ENCODE assay signal across 8 mouse cellular contexts in genomic region chr9:43920053-43920754, GRCm38 (mm10).
A peak's percentile ranks its signal among the peaks of the same experiment; 100 is the strongest.
DNase-seq lines count a peak whose midpoint lies in the region; ATAC-seq and TF ChIP-seq lines count a peak whose summit lies in the region.

No protein-coding gene starts in this region.

- no peak for ATAC-seq in embryonic facial prominence, embryonic 11.5 days (replicated peaks; ENCODE audit: insufficient number of reproducible peaks, low FRiP score, low TSS enrichment, low read depth)
- peak; percentile 61 for ATAC-seq in granulocyte monocyte progenitor cell, adult 5-6 weeks (replicated peaks; ENCODE audit: poor library complexity, severe bottlenecking)
- no peak for ATAC-seq in intestine, postnatal 0 days
- peak; percentile 69 for ATAC-seq in midbrain, embryonic 16.5 days

- peak; percentile 85 for DNase-seq in adrenal gland, postnatal 25 days
- DNase-seq in embryonic facial prominence, embryonic 11.5 days (ENCODE audit: low spot score): peak; percentile 82
- peak; percentile 79 to 84 for DNase-seq in left cerebral cortex, postnatal 14 days (ENCODE audit: low spot score in 2 of 2)
- DNase-seq in spleen, postnatal 14 days (ENCODE audit: low spot score in 2 of 2): peak; percentile 22 to 23
- DNase-seq in c-Kit-positive CD71-positive TER-119-positive erythroid progenitor cells, embryonic 14.5 days (ENCODE audit: low spot score): no peak

- H3K4me2 ChIP-seq in embryonic facial prominence, embryonic 11.5 days (ENCODE audit: low read depth, low read length): peak overlapping the region; percentile 23; the same call in 1 of the 2 replicates
- H3K4me2 ChIP-seq in intestine, postnatal 0 days (replicated peaks; ENCODE audit: low read depth): no peak overlapping the region
- H3K4me2 ChIP-seq in midbrain, embryonic 16.5 days (ENCODE audit: low read length): peak overlapping the region; percentile 6; the same call in 1 of the 2 replicates

- no peaks in the 10 kb centered on the region for H3K9me3 ChIP-seq in embryonic facial prominence, embryonic 11.5 days (replicated peaks; ENCODE audit: control insufficient read depth, low read length)
- H3K9me3 ChIP-seq in intestine, postnatal 0 days (ENCODE audit: control insufficient read depth): no peaks in the 10 kb centered on the region
- H3K9me3 ChIP-seq in midbrain, embryonic 16.5 days (replicated peaks; ENCODE audit: control insufficient read depth, low read length, poor library complexity, severe bottlenecking): no peaks in the 10 kb centered on the region

- H3K9ac ChIP-seq in embryonic facial prominence, embryonic 11.5 days (replicated peaks; ENCODE audit: low read length): no peak overlapping the region
- no peak overlapping the region for H3K9ac ChIP-seq in intestine, postnatal 0 days (ENCODE audit: low read depth, low read length)
- no peak overlapping the region for H3K9ac ChIP-seq in midbrain, embryonic 16.5 days (ENCODE audit: low read depth, low read length)

- H3K4me1 ChIP-seq in embryonic facial prominence, embryonic 11.5 days (ENCODE audit: control insufficient read depth, insufficient read depth, low read length): no peaks in the 10 kb centered on the region
- H3K4me1 ChIP-seq in intestine, postnatal 0 days (replicated peaks; ENCODE audit: control insufficient read depth, insufficient read depth, low read length): no peaks in the 10 kb centered on the region
- H3K4me1 ChIP-seq in midbrain, embryonic 16.5 days (ENCODE audit: control insufficient read depth, insufficient read depth, low read length): peaks cover 25% of the 10 kb centered on the region

- no peaks in the 10 kb centered on the region for H3K36me3 ChIP-seq in embryonic facial prominence, embryonic 11.5 days (replicated peaks; ENCODE audit: control insufficient read depth, insufficient read depth, low read depth, low read length)
- H3K36me3 ChIP-seq in intestine, postnatal 0 days (ENCODE audit: control insufficient read depth, insufficient read depth): no peaks in the 10 kb centered on the region
- H3K36me3 ChIP-seq in midbrain, embryonic 16.5 days (ENCODE audit: control insufficient read depth, insufficient read depth, low read length): no peaks in the 10 kb centered on the region

- no peak overlapping the region for H3K4me3 ChIP-seq in embryonic facial prominence, embryonic 11.5 days (ENCODE audit: low read depth, low read length)
- H3K4me3 ChIP-seq in intestine, postnatal 0 days (ENCODE audit: low read depth, low read length): no peak overlapping the region
- no peak overlapping the region for H3K4me3 ChIP-seq in midbrain, embryonic 16.5 days (ENCODE audit: low read depth, low read length)

- intact Hi-C loops in left cerebral cortex, postnatal 14 days (cut with DNase I): loop anchor here (2.0 to 5.0 kb wide), 2 partner anchors 53 to 178 kb away; partner anchors contain the start of gene Nectin1

- H3K27me3 ChIP-seq in embryonic facial prominence, embryonic 11.5 days (ENCODE audit: control insufficient read depth, insufficient read depth, low read length): no peaks in the 10 kb centered on the region; the same call in 1 of the 2 replicates
- peaks cover 15% of the 10 kb centered on the region; the same call in 1 of the 2 replicates for H3K27me3 ChIP-seq in intestine, postnatal 0 days (replicated peaks; ENCODE audit: control insufficient read depth, insufficient read depth, low read length)
- no peaks in the 10 kb centered on the region for H3K27me3 ChIP-seq in midbrain, embryonic 16.5 days (ENCODE audit: control insufficient read depth, insufficient read depth, low read depth, low read length)

- TF ChIP-seq CTCF in intestine, postnatal 0 days (IDR thresholded peaks at IDR 0.05; ENCODE audit: low read depth): peak; percentile 88

- H3K27ac ChIP-seq in embryonic facial prominence, embryonic 11.5 days (replicated peaks; ENCODE audit: low read depth, low read length): no peak overlapping the region
- H3K27ac ChIP-seq in intestine, postnatal 0 days (ENCODE audit: low read depth, low read length): no peak overlapping the region
- peak overlapping the region; percentile 24 for H3K27ac ChIP-seq in midbrain, embryonic 16.5 days (ENCODE audit: low read length)

- WGBS in embryonic facial prominence, embryonic 11.5 days: 10% methylated on average over 24 of the region's 24 CpGs
- WGBS in intestine, postnatal 0 days: 13% methylated on average over 24 of the region's 24 CpGs
- 5% methylated on average over 24 of the region's 24 CpGs for WGBS in midbrain, embryonic 16.5 days

Comparison
In these comparisons a context has a peak if more than half of its experiments do, and no peak if none do; other contexts are left out.
1. ATAC-seq: peak in granulocyte monocyte progenitor cell, adult 5-6 weeks (single experiment) and midbrain, embryonic 16.5 days (single experiment); none in embryonic facial prominence, embryonic 11.5 days (single experiment) and intestine, postnatal 0 days (single experiment).